Mouse (Mus musculus) heart, adult 9 months (tissue): Measurements from ENCODE around the gene Zbtb45.

Experiments
- DNase-seq, 2 experiments: peaks; one replicate each; pipeline ENCODE4 v3.0.0; 2022; ENCODE audit warnings: low spot score in 2 of 2

The Zbtb45 gene

DNA sequence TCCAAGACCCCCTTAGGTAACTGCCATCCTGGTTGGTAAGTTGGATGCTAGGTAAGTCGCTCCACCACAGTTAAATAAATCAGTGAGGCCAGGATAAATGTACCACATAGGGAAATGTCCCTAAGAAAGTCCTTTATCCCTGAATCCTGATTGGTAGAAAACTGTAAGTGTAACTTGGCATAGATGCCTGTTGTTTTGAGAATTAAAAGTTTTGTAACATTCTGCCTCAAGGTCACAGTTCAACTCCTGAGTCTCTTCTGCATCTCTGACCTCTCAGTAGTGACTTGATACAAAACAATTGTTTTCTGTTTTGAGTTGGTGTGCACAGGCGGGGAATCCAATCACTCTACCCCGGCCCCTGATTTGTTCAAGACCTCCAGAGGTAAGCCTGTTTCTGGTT, 11.0 kb downstream of the Zbtb45 start, which contains the start of gene Trim28:
Trim28 (plus strand) TSS at position 264 of the 400 bp plus-strand sequence.
- no peak for DNase-seq

DNA sequence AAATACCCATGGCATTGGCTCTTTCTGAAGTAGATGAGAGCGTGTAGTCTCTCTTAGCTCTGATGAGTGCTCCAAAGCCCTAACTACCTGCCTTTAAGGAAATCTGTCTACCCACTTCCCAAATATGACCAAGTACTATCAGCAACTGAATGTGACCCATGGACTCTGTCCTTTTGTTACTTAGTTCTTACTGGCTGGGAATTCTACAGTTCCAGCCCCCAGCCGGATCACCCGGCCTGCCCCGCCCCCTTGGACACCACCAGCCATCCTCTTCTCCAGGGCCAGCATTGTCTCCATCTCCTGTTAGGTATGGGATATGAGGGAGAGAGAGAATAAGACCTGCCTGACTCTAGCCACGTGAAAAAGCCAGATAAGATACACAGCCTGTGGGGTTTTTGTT, 11.8 kb downstream of the Zbtb45 start, which contains the start of gene Slc27a5:
Slc27a5 (minus strand) TSS at position 140 of the 400 bp plus-strand sequence.
- DNase-seq: no peak

DNA sequence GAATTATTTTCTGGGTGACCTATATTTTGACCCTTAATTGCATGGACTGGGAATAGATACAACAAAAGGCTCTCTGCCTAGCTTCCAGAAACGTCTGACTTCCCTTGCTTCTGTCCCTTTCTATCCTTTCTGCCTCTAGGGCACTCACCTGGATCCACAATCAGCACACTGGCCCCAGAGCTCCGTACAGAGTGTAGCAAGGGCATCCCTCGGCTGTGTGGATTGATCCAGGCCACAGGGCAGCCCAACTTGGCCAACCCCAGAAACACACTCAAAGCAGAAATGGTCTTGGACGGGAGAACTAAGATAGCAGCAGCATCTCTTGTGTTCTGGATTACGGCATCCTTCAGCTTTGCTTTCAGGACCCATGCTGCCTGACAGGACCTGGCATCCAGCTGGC, 12.6 kb downstream of the Zbtb45 start:
- DNase-seq: no peak

DNA sequence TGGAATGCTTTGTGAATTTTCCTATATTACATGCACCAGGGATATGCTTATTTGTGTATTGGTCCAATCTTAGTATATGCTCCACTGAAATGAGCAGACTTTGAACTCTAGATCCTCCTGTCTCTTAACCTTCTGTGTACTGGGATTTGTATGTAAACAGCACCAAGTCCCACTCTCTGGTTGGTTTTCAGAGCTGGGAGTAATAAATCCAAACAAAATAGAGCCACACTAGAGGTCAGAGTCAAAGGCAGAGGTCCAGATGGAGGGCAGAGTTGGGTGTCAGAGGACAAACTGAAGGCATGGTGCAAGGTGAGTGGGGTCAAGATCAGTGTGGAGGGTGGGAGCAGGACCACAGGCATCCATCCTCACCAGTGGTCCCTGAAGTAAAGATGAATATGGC, 14.0 kb downstream of the Zbtb45 start:
- DNase-seq: no peak

DNA sequence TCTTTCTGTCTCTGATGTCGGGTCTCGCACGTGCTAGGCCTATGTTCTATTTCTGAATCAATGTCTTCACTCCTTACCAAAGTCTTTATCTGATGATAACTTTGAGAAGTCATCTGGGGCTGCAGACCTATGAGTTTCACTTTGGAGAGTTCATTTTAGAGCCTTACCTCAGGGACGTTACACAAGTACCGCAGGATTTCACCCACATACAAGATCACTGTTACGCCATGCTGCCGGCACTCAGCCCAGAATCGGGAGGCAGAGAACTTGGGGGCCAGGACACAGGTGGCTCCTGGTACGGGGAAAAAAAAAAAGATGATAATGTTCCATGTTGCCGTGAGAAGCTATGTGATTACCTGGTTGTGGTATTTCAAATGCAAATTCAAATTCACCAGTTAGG, 16.7 kb downstream of the Zbtb45 start:
- no peak for DNase-seq

DNA sequence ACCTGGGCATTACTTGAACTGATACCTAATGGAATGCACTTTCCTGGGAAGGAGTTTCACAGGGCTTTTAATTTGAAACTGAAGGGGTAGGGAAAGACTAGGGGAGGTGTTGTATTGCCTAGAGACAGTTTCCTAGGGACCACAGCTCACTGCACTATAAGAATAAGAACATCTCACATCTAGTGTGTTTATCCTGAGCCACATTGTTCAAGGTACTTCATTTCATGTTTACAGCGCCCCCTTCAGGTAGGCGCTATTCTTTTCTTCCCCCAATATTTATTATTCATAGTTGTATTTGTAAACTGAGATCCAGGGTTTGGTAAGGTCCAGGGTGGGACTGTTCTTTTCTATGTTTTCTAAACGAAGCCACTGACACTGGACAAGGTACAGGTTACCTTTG, 17.6 kb downstream of the Zbtb45 start:
- no peak for DNase-seq

DNA sequence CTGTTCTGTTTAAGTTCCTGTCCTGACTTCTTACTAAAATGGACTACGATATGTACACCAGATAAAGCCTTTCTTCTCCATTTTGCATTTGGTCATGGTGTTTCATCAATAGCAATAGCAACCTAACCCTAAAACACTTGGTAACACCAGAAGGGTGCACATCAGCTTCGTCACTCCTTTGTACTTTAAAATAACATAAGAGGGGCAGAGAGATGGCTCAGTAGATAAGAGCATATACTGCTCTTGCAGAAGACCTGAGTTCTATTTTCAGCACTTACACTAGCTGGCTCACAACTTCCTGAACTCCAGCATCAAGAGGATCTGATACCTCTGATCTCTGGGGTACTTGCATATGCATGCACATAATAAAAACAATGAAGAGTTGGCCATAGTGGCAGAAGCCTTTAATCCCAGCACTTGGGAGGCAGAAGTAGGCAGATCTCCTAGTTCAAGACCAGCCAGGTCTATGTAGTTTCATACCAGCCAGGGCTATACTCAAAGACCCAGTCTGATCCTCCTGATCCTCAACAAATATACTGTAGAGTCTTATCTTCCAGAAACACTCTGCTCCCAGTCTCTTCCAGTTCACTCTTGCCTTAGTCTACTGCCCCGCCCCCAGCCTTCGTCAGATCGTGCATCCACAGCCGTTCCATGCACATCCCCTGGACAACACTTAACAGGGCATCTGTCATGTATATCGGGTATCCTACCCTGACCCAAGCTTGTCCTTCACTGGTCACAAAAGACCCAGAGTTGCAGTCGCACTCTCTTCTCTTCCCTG, 22.2 kb downstream of the Zbtb45 start:
- no peak for DNase-seq

DNA sequence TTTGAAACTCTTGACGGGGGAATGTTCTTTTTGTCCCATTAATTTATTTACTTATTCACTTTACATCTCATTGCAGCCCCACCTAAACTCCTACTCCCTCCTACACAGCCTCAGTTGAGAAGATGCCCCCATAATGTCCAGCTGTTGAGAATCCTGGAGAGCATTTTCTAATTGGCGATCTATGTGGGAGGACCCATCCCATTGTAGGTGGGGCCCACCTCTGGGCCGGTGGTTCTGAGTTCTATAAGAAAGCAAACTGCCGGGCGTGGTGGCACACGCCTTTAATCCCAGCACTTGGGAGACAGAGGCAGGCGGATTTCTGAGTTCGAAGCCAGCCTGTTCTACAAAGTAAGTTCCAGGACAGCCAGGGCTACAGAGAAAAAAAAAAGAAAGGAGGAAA, 22.9 kb downstream of the Zbtb45 start:
- no peak for DNase-seq

DNA sequence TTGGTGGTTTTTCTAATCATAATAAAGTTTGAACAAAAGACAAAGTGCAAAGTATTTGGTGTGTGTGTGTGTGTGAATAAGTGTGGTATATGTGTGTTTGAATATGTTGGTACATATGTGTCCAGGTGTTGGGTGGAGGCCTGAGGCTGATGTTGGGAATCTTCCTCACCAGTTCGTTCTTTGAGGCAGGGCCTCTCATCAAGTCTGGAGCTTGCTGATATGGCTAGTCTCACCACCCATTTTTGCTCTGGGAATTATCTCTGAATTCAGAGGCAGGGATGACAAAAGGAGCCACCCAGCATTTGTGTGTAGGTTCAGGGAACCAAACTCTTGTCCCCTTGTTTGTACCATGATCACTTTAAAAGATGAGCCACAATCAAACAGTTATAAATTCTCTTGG, 24.1 kb downstream of the Zbtb45 start:
- no peak for DNase-seq

DNA sequence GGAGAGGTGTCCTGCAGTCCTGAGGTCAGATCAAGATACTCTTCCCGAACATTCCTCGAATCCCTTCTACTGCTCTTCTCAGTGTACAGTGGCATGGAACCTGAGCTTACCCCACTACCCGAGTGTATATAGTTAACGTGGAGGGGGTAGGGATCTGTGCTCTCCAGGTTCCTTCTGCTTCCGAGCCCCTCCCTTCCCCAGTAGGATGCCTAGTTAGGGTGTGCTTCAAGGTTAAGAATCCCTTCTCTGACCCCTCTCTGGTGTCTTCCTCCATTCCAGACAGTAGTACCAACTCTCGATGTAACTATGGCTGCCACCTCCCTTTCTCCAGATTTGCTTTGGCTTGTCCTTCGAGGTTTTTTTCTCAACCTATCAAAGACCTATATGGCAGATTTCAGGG, 29.5 kb downstream of the Zbtb45 start:
- DNase-seq: no peak

DNA sequence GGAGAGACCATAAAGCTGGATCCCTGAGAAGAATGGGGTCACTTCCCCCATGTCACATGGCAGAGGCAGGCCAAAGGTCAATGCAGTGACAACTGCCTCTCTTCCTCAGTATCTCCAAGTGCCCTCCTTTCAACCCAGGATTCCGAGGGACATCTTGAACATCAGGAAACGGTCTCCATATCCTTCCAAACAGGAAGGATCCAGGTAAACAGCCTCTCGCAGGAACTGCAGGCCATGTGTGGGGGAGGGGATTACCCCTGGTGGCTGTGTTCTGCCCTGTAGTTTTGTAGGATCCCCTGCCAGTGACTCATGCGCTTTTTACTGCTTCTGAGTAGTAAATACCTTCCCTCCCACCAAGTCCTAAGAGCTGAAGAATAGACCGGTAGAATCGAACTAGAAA, 30.1 kb downstream of the Zbtb45 start:
- DNase-seq: no peak

DNA sequence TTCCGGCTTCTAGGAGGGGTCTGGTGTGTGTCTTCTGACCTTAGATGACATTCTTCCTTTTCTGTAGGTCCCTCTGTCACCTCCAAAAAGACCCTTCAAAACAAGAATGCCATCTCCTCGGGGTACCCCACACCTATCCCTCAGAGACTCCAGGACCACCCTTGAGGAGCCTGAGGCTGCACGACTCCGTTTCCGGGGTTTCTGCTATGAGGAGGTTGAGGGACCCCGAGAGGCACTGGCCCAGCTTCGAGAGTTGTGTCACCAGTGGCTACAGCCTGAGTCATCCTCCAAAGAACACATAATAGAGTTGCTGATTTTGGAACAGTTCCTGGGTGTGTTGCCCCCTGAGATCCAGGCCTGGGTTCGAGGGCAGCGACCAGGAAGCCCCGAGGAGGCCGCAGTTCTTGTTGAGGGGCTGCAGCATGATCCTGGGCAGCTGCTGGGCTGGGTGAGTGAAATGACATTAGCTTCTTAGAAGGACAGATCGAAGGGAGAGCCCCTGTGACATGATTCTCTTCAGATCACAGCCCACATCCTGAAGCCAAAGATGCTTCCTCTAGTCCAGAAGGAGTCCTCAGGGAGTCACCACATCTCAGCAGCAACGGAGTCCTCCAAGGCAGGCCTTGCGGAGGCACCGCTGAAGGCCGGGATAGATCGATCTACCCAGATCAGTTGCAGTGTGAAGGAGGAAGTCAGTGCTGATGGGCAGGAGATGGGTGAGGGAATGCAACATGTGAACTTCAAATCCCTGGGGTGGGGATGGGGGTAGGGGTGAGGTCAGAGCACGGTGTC, 30.7 kb downstream of the Zbtb45 start:
- peak in 1 of 2 experiments; percentile 19 for DNase-seq

DNA sequence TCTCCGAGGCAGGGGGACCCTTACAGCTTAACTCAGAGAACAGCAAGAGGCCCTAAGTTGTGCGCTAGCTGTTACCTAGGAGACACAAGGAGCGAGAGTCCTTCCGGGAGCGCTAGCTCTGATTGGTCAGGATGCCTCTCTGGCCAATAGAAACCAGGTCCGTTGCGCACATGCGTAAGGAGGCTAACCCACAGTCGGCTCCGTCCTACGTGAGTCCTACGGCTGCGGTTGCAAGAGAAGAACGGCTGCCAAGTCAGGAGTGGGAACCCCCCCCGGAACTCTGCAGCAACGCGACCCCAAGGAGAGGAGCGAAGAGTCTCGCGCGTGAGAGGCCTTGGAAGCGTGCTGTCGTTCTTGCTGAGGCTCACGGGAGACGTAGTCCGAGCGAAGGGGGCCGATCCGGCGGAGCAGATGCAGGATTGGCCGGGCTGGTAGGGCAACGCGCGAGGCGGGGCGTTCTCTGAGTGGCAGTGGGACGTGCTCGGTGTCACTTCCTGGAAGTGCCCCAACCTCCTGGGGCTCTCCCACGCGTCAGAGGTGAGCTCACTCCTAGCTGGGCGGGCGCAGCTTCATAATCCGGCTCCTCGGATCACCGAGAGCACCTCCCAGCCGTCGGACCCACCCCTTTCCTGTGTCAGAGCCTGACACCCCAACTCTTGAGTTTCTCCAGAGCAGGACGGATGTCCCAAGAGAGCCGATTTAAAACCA, 32.0 kb downstream of the Zbtb45 start, which contains the start of gene Zfp446:
Zfp446 (plus strand) TSS at position 167 of the 708 bp plus-strand sequence.
- peak; percentile 99 for DNase-seq

DNA sequence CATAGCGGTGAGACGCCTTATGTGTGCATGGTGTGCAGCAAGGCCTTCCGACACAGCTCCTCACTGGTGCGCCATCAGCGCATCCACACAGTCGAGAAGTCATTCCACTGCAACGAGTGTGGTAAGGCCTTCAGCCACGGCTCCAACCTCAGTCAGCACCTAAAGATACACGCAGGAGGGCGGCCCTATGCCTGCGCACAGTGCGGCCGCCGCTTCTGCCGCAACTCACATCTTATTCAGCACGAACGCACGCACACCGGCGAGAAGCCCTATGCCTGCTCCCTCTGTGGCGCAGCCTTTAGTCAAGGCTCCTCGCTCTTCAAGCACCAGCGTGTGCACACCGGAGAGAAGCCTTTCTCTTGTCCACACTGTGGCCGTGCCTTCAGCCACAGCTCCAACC, 38.9 kb downstream of the Zbtb45 start:
- no peak for DNase-seq

DNA sequence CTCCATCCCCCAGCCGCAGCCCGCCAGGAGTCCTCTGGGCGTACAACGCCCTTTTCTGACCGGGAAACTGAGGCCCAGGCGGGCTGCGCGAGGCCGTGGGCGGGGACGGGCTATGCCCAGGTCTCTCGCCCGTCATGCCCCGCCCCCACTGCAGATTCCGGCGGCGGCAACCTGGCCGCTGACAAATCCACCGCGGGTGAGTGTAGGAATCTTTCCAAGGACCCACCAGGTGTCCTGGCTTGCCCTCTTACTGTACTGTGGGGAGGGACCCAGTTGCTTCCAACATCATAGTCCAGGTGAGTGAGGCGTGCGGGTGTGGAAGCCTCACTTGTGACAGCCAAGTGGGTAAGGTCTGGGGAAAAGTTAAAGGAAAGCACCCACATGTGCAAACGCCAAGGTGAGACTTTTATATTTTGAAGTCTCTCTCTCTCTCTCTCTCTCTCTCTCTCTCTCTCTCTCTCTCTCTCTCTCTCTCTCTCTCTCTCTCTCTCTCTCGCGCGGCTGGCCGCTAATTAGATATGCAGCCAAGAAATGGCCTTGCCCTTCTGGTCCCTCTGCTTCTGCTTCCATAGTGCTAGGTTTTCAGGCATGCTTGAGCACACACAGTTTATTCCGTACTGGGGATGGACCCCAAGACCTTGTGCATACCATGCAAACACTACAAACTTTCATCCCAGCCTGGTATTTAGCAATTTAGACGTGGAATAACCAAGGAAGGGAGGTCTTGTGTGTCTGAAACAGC, 43.6 kb downstream of the Zbtb45 start:
- DNase-seq: peak in 1 of 2 experiments; percentile 35

DNA sequence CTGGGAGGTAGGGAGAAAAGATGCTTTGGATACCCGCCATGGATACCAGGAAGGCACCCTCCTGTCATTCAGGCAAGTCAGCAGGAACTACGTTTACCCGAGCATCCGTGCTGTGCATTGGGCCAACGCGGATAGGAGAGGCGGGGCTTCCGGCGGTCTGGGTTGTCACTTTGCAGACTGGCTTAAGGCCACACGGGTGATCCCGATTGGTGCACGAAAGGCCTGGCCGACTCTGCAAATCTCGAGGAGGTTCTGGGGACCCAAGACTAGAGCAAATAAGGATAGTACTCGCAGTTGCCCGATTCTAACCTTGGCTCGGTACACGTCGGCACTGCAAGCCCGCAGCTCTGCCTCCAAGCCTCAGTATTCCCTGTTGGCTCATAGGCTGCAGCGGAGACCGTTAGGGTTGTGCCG, 44.1 kb downstream of the Zbtb45 start, which contains the start of gene Zfp324:
Zfp324 (plus strand) TSS at position 161 of the 414 bp plus-strand sequence.
- peak; percentile 92 to 94 for DNase-seq

DNA sequence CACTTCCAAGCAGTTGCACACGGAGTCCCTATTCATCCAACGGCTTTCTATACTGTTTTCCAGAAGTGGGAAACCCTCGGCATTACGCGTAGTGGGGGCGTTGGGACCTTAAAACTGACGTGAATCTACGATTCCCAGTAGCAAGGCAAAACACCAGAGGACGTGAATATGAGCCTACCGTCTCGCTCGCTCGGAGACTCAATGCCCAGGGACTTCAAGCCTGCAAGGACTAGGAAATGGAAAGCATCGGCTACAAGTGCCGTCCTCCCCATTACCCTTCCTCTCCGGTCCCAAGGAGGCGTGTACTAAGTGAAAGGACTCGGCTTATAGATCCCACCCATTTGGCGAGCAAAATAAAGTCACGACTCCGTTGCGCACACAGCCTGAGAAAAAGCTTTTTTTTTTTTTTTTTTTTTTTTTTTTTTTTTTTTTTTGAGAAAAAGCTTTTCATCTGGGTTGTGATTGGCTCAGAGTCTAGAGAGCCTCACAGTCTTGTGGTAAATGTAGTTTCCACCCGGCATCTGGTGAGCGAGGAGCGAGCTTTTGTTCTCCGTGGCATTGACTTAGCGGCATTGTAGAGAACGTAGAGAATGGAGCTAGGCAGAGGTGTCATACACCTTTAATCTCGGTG, 48.2 kb downstream of the Zbtb45 start:
- DNase-seq: peak; percentile 53 to 70

DNA sequence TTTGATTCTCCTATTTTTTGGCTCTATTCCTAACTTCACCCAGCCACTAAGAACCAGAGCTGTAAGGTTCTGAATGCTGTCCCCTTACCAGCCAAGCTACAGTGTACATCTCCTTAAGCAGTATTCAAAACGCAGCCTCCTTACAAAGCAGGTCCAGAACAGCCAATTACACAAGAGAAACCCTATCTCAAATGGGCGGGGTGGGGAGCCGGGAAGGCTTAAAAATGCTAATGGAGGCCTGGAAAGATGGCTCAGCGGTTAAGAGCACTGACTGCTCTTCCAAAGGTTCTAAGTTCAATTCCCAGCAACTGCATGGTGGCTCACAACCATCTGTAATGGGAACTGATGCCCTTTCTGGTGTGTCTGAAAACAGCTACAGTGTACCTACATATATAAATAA, 50.1 kb downstream of the Zbtb45 start:
- no peak for DNase-seq

DNA sequence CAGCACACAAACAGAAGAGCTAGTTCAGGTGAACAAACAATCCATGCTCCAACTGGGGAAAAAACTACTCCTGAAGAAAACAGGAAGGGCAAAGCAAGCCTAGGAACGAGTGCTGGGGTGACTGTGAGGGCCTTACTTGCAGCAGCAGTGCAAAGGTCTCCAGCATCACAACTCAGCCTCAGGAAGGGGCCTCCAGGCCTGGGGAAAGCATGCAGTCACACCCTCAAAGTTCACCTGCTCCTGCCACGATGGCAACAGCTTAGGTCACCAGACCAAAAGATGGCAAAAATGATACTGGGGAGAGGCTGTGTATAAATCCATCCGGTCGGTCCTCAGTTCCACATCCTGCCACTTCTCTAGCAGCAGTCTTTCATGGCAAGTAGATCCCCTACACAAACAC, 50.9 kb downstream of the Zbtb45 start:
- DNase-seq: no peak

DNA sequence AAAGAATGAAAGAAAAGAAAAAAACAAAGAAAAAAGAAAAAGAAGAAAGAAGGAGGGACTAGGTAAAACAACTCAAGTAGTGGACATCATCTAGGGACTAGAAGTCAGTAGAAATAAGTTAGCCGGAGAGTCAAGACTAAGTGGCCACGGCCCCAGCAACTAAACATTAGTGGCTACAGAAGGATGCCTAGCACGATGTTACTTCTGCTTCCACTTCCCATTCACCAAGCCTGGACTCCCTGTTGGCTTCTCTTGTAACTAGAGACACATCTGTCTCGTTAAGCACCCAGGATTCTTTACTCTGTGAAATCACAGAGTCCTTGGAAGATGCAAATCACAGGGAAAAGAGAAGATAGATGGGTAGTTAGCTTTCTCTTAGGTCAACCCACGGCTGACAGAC, 52.3 kb downstream of the Zbtb45 start:
- DNase-seq: no peak

DNA sequence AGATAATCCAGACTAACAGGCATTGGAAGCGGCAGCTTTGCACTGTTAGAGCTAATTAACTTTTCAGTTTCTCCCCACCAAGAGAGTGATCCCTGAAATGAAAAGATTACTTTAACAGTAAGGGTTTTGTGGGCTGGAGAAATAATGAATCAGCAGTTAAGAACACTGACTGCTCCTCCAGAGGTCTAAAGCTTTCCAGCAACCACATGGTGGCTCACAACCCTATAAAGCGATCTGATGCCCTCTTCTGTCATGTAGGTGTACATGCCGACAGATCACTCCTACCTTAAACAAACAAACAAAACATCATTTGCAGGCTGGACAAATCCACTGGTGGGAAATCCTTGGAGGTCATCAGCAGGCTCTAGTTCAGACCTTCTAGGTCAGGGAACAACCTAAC, 54.9 kb downstream of the Zbtb45 start:
- DNase-seq: no peak
